Mouse (Mus musculus): ENCODE results near the gene Ctrb1. TPM values are rescaled to one million over a fixed set of nuclear protein-coding genes. Genes with fewer than 3 reads are reported as not detected.

The Ctrb1 gene
- polyA plus RNA-seq, 1 experiment from 2014 or later, result not detected

- 79% methylated on average over 6 of the region's 6 CpGs for WGBS
- H3K27ac ChIP-seq (ENCODE audit: low read depth, low read length), result no peak overlapping the region
- peaks cover 18% of the 10 kb centered on the region for H3K4me1 ChIP-seq (ENCODE audit: control insufficient read depth, insufficient read depth, low read depth, low read length)
- H3K4me2 ChIP-seq (ENCODE audit: low read length), result no peak overlapping the region
- no peaks in the 10 kb centered on the region for H3K9me3 ChIP-seq (ENCODE audit: control insufficient read depth, low read length)
- H3K9ac ChIP-seq (ENCODE audit: low read depth, low read length), result no peak overlapping the region
- no peaks in the 10 kb centered on the region for H3K27me3 ChIP-seq (replicated peaks; ENCODE audit: control insufficient read depth, insufficient read depth, low read length)
- no peak overlapping the region for H3K4me3 ChIP-seq (ENCODE audit: low read length)
- peaks cover 27% of the 10 kb centered on the region for H3K36me3 ChIP-seq (ENCODE audit: control insufficient read depth, insufficient read depth, low read length)
- ATAC-seq, result no peak
These were observed 21.8 kb upstream of the Ctrb1 start for GRCm38 (mm10) chr8:111712588-111712987.

- no peak for ATAC-seq
- Histone ChIP-seq H3K4me3 (ENCODE audit: low read length) (no peak overlapping the region), H3K9me3 (ENCODE audit: control insufficient read depth, low read length) (no peaks in the 10 kb centered on the region), H3K36me3 (ENCODE audit: control insufficient read depth, insufficient read depth, low read length) (peaks cover 27% of the 10 kb centered on the region), H3K9ac (ENCODE audit: low read depth, low read length) (no peak overlapping the region), H3K4me2 (ENCODE audit: low read length) (no peak overlapping the region), H3K4me1 (ENCODE audit: control insufficient read depth, insufficient read depth, low read depth, low read length) (peaks cover 14% of the 10 kb centered on the region), H3K27me3 (replicated peaks; ENCODE audit: control insufficient read depth, insufficient read depth, low read length) (no peaks in the 10 kb centered on the region), H3K27ac (ENCODE audit: low read depth, low read length) (no peak overlapping the region)
- 72% methylated on average over 9 of the region's 9 CpGs for WGBS
These were observed 21.3 kb upstream of the Ctrb1 start for GRCm38 (mm10) chr8:111712135-111712534.

DNA sequence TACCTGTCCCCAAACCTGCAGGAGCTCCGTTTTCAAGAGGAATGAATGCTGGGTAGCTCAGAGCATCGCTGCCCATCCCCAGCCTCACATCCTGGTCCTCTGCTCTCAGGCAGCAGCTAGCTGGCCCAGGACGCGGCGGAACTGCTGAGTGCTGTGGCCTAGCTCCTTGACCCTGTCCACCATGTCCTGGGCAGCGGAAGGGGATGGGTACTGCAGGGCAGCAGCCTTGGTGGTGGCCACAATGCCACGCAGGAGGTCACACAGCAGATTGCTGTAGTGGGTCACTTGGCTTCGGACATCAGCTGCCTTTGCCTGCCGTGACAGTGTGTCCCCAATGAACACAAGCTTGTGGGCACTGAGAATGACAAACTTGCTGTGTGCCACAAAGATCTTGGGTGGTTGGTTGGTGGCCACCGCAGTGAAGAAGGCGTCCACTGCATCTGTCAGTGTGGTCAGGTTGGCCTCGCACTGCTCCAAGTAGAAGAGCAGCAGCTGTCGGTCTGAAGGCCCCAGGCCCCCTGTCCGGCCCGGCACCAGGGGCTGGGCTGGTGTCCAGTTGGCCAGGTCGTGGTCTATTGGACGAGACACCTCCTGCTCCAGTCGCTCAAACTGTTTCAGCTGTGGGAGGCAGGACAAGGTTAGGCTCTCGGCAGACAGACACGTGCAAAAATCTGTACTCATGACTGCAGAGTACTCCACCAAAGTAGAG, 20.1 kb upstream of the Ctrb1 start:
- H3K4me1 ChIP-seq (ENCODE audit: control insufficient read depth, insufficient read depth, low read depth, low read length), result peaks cover 2% of the 10 kb centered on the region
- peaks cover 27% of the 10 kb centered on the region for H3K36me3 ChIP-seq (ENCODE audit: control insufficient read depth, insufficient read depth, low read length)

GRCm38 (mm10) chr8:111709223-111709622, 18.4 kb upstream of the Ctrb1 start:
- no peaks in the 10 kb centered on the region for H3K4me1 ChIP-seq (ENCODE audit: control insufficient read depth, insufficient read depth, low read depth, low read length)
- H3K27me3 ChIP-seq (replicated peaks; ENCODE audit: control insufficient read depth, insufficient read depth, low read length), result no peaks in the 10 kb centered on the region
- no peaks in the 10 kb centered on the region for H3K9me3 ChIP-seq (ENCODE audit: control insufficient read depth, low read length)
- 93% methylated on average over 1 of the region's 1 CpGs for WGBS
- no peak overlapping the region for H3K9ac ChIP-seq (ENCODE audit: low read depth, low read length)
- no peak overlapping the region for H3K4me2 ChIP-seq (ENCODE audit: low read length)
- H3K36me3 ChIP-seq (ENCODE audit: control insufficient read depth, insufficient read depth, low read length), result peaks cover 18% of the 10 kb centered on the region
- no peak overlapping the region for H3K4me3 ChIP-seq (ENCODE audit: low read length)
- ATAC-seq, result no peak
- H3K27ac ChIP-seq (ENCODE audit: low read depth, low read length), result no peak overlapping the region

More for the DNA sequence above, 20.1 kb upstream of the Ctrb1 start:
- 91% methylated on average over 20 of the region's 20 CpGs for WGBS
- Histone ChIP-seq H3K9me3 (ENCODE audit: control insufficient read depth, low read length) (no peaks in the 10 kb centered on the region), H3K9ac (ENCODE audit: low read depth, low read length) (no peak overlapping the region), H3K4me3 (ENCODE audit: low read length) (no peak overlapping the region), H3K27me3 (replicated peaks; ENCODE audit: control insufficient read depth, insufficient read depth, low read length) (no peaks in the 10 kb centered on the region), H3K4me2 (ENCODE audit: low read length) (no peak overlapping the region), H3K27ac (ENCODE audit: low read depth, low read length) (no peak overlapping the region)
- ATAC-seq, result no peak

DNA sequence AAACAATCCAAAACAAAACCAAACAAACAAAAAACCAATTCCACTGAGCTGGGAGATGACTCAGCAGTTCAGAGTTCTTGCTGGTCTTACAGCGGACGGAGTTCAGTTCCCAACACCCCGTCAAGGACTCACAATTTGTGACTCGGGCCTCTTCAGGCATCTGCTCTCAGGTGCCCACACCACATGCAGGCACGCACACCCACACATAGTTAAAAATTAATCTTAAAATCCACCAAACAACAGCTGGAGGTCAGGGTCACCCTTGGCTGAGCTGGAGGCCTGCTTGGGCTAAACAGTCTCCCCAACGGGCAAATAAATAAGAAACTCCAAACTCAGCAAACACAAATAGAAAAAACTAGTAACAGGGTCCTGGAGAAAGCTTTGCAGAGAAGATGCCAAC, 17.5 kb upstream of the Ctrb1 start:
- H3K27me3 ChIP-seq (replicated peaks; ENCODE audit: control insufficient read depth, insufficient read depth, low read length), result no peaks in the 10 kb centered on the region
- H3K4me2 ChIP-seq (ENCODE audit: low read length), result no peak overlapping the region
- no peaks in the 10 kb centered on the region for H3K4me1 ChIP-seq (ENCODE audit: control insufficient read depth, insufficient read depth, low read depth, low read length)
- no peak overlapping the region for H3K27ac ChIP-seq (ENCODE audit: low read depth, low read length)
- no peak overlapping the region for H3K4me3 ChIP-seq (ENCODE audit: low read length)
- 93% methylated on average over 6 of the region's 6 CpGs for WGBS
- no peak overlapping the region for H3K9ac ChIP-seq (ENCODE audit: low read depth, low read length)
- H3K36me3 ChIP-seq (ENCODE audit: control insufficient read depth, insufficient read depth, low read length), result peaks cover 13% of the 10 kb centered on the region
- no peak for ATAC-seq
- H3K9me3 ChIP-seq (ENCODE audit: control insufficient read depth, low read length), result no peaks in the 10 kb centered on the region

- Histone ChIP-seq H3K27me3 (replicated peaks; ENCODE audit: control insufficient read depth, insufficient read depth, low read length) (no peaks in the 10 kb centered on the region), H3K9me3 (ENCODE audit: control insufficient read depth, low read length) (no peaks in the 10 kb centered on the region), H3K4me3 (ENCODE audit: low read length) (no peak overlapping the region), H3K4me2 (ENCODE audit: low read length) (no peak overlapping the region), H3K9ac (ENCODE audit: low read depth, low read length) (no peak overlapping the region), H3K4me1 (ENCODE audit: control insufficient read depth, insufficient read depth, low read depth, low read length) (no peaks in the 10 kb centered on the region), H3K36me3 (ENCODE audit: control insufficient read depth, insufficient read depth, low read length) (peaks cover 3% of the 10 kb centered on the region), H3K27ac (ENCODE audit: low read depth, low read length) (no peak overlapping the region)
- ATAC-seq, result no peak
- 70% methylated on average over 5 of the region's 5 CpGs for WGBS
These were observed 14.9 kb upstream of the Ctrb1 start for GRCm38 (mm10) chr8:111705699-111706098.

DNA sequence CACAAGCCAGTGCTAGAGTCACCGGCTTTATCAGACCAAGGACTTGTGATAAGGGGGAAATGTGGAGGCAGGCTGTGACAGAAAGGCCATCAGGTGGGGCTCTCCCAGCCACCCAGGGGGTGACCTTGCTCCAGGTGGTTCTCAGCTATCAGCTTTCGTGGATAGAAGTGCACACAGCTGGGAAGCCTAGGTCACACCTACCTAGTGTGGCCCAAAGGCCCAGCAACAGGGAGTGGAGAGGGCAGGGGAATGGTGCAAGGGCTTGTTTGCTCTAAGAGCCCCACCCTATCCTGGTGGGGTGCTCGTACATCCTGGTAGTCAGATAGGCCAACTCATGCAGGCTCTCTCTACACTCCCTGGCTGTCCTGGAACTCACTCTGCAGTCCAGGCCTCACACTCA, 14.4 kb upstream of the Ctrb1 start:
- H3K9me3 ChIP-seq (ENCODE audit: control insufficient read depth, low read length), result no peaks in the 10 kb centered on the region
- WGBS, result 90% methylated on average over 3 of the region's 3 CpGs
- no peak for ATAC-seq
- no peak overlapping the region for H3K4me2 ChIP-seq (ENCODE audit: low read length)
- no peak overlapping the region for H3K9ac ChIP-seq (ENCODE audit: low read depth, low read length)
- no peak overlapping the region for H3K27ac ChIP-seq (ENCODE audit: low read depth, low read length)
- H3K4me3 ChIP-seq (ENCODE audit: low read length), result no peak overlapping the region
- H3K27me3 ChIP-seq (replicated peaks; ENCODE audit: control insufficient read depth, insufficient read depth, low read length), result no peaks in the 10 kb centered on the region
- H3K4me1 ChIP-seq (ENCODE audit: control insufficient read depth, insufficient read depth, low read depth, low read length), result no peaks in the 10 kb centered on the region
- no peaks in the 10 kb centered on the region; the same call in 1 of the 2 replicates for H3K36me3 ChIP-seq (ENCODE audit: control insufficient read depth, insufficient read depth, low read length)

DNA sequence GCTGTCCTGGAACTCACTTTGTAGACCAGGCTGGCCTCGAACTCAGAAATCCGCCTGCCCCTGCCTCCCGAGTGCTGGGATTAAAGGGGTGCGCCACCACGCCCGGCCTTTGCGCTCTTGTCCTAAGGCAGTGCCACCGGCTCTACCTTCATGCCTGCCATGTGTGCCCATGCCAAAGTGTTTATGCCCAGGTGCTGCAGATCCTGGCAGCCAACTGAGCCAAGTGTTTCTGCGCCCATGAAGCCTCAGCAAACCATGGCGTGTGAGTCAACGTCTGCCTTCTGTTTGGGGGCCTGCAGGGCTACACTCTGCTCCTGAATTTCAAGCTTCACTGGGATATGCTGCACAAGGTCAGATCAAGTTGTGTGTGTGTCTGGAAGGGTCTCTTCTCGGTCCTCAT, 13.8 kb upstream of the Ctrb1 start:
- ATAC-seq, result no peak
- Histone ChIP-seq H3K27ac (ENCODE audit: low read depth, low read length) (no peak overlapping the region), H3K4me1 (ENCODE audit: control insufficient read depth, insufficient read depth, low read depth, low read length) (no peaks in the 10 kb centered on the region), H3K27me3 (replicated peaks; ENCODE audit: control insufficient read depth, insufficient read depth, low read length) (no peaks in the 10 kb centered on the region), H3K4me2 (ENCODE audit: low read length) (no peak overlapping the region), H3K9ac (ENCODE audit: low read depth, low read length) (no peak overlapping the region), H3K9me3 (ENCODE audit: control insufficient read depth, low read length) (no peaks in the 10 kb centered on the region), H3K36me3 (ENCODE audit: control insufficient read depth, insufficient read depth, low read length) (no peaks in the 10 kb centered on the region), H3K4me3 (ENCODE audit: low read length) (no peak overlapping the region)
- WGBS, result 93% methylated on average over 12 of the region's 12 CpGs

DNA sequence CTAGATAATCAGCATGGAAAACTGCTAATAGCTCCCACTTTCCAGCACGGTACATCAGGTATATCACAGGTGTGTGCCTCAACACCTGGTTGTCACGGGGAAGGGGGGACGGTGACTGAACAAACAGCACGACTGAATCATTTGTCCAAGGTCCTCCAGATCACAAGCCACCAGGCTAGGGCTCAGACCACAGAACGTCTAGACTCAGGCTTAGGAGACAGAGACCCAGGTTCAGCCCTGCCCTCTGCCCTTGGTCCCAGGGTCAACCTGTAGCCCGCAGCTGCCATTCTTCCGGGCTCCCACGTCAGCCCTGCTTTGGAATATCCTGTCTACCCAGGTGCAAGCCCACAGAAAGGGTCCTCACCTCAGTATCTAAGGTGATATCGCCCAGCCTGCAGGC, 10.6 kb upstream of the Ctrb1 start:
- Histone ChIP-seq H3K9ac (ENCODE audit: low read depth, low read length) (no peak overlapping the region), H3K4me1 (ENCODE audit: control insufficient read depth, insufficient read depth, low read depth, low read length) (no peaks in the 10 kb centered on the region), H3K36me3 (ENCODE audit: control insufficient read depth, insufficient read depth, low read length) (no peaks in the 10 kb centered on the region), H3K9me3 (ENCODE audit: control insufficient read depth, low read length) (no peaks in the 10 kb centered on the region), H3K27me3 (replicated peaks; ENCODE audit: control insufficient read depth, insufficient read depth, low read length) (no peaks in the 10 kb centered on the region), H3K27ac (ENCODE audit: low read depth, low read length) (no peak overlapping the region), H3K4me3 (ENCODE audit: low read length) (no peak overlapping the region), H3K4me2 (ENCODE audit: low read length) (no peak overlapping the region)
- no peak for ATAC-seq
- WGBS, result 89% methylated on average over 9 of the region's 9 CpGs
